Mouse (Mus musculus) heart, postnatal 0 days (tissue): ENCODE measurements around the gene Fbxl3. TPM values are rescaled to one million over a fixed set of nuclear protein-coding genes. Genes with fewer than 3 reads are reported as not detected.

Experiments used
- ATAC-seq: fragments of 200-750 bp; cut with Nextera tagmentation; 2 replicates; pipeline ENCODE4 v1.8.0; 2017; ENCODE audit warnings: low read depth, moderate number of reproducible peaks, moderate library complexity; ENCODE audit not compliant: insufficient read depth
- DNase-seq: peaks from one replicate; pipeline ENCODE4 v3.0.0-alpha.2; 2016; ENCODE audit warnings: low spot score
- H3K27ac ChIP-seq: fragments of 300-500 bp; sonication (generic); 2 replicates; pipeline ENCODE4 v1.5.1; 2014; ENCODE audit warnings: low read depth, mild to moderate bottlenecking
- H3K27me3 ChIP-seq: fragments of 300-500 bp; sonication (generic); 2 replicates; pipeline ENCODE4 v1.6.1; 2014; ENCODE audit warnings: low read length, mixed read lengths; ENCODE audit not compliant: control insufficient read depth, insufficient read depth
- H3K36me3 ChIP-seq: fragments of 300-500 bp; sonication (generic); replicated peaks from 2 replicates; pipeline ENCODE4 v1.6.1; 2014; ENCODE audit warnings: low read length, mixed read lengths; ENCODE audit not compliant: control insufficient read depth, insufficient read depth
- H3K4me1 ChIP-seq: fragments of 300-500 bp; sonication (generic); 2 replicates; pipeline ENCODE4 v1.6.1; 2014; ENCODE audit warnings: antibody characterized with exemption; ENCODE audit not compliant: control insufficient read depth, insufficient read depth
- H3K4me2 ChIP-seq: fragments of 300-500 bp; sonication (generic); 2 replicates; pipeline ENCODE4 v1.6.1; 2014; ENCODE audit warnings: low read depth, mild to moderate bottlenecking, low read length, moderate library complexity
- H3K4me3 ChIP-seq: fragments of 300-500 bp; sonication (generic); 2 replicates; pipeline ENCODE4 v1.5.1; 2014; ENCODE audit warnings: low read depth, low read length
- H3K9ac ChIP-seq: fragments of 300-500 bp; sonication (generic); replicated peaks from 2 replicates; pipeline ENCODE4 v1.6.1; 2014; ENCODE audit warnings: low read depth, low read length, mixed read lengths
- H3K9me3 ChIP-seq: fragments of 300-500 bp; sonication (generic); replicated peaks from 2 replicates; pipeline ENCODE4 v1.6.1; 2016; ENCODE audit warnings: low read length; ENCODE audit not compliant: control insufficient read depth
- CTCF ChIP-seq: IDR thresholded peaks from 2 replicates; pipeline ENCODE4 v1.5.1; 2016; ENCODE audit warnings: antibody characterized with exemption, control low read depth, low read depth
- EP300 ChIP-seq: IDR thresholded peaks from 2 replicates; pipeline ENCODE4 v1.6.1; 2016; ENCODE audit warnings: antibody characterized with exemption, low read depth
- WGBS: fragments of 180-500 bp; shearing (Covaris S2); extraction: QIAGEN DNeasy Blood & Tissue Kit; methylation state at CpG from one replicate; pipeline ENCODE4 v1.1.7; 2014; 5-methylcytosine and 5-hydroxymethylcytosine counted together
- polyA plus RNA-seq: library from polyadenylated mRNA; unstranded; fragments of >200 nt; fragmentation: Nextera tagmentation; extraction: Ambion mirVana; gene quantifications from 2 replicates; pipeline ENCODE4 v1.2.1, GENCODE M21; 2015
- total RNA-seq: library from RNA; depleted of rRNA; stranded (reverse); fragments of >200 nt; gene quantifications from 2 replicates; pipeline ENCODE4 v1.2.3, GENCODE M21; 2014; ENCODE audit warnings: low replicate concordance; rRNA removed

Fbxl3 gene
- total and polyA plus RNA-seq, 2 experiments from 2014 or later, result 17.0 to 99.7 TPM

GRCm38 (mm10) chr14:103033271-103033823 lies 66.0 kb downstream of the Fbxl3 start:
- Histone ChIP-seq H3K27ac (peak overlapping the region; percentile 82), H3K4me3 (no peak overlapping the region), H3K4me2 (no peak overlapping the region), H3K36me3 (no peaks in the 10 kb centered on the region), H3K27me3 (no peaks in the 10 kb centered on the region), H3K4me1 (no peaks in the 10 kb centered on the region), H3K9ac (no peak overlapping the region), H3K9me3 (no peaks in the 10 kb centered on the region)
- DNase-seq, result peak; percentile 43
- peak; percentile 85 for ATAC-seq
- TF ChIP-seq EP300, result no peak; the same call in 1 of the 2 replicates
- TF ChIP-seq CTCF, result no peak
- 61% methylated on average over 10 of the region's 10 CpGs for WGBS

Other genes with a start within 250 kb of the Fbxl3 start
- 28.2 and 32.3 TPM in 2 replicates for gene Kctd12, start 116.9 kb downstream of the Fbxl3 start, total RNA-seq
- 4.6 and 6.4 TPM in 2 replicates for gene Kctd12, start 116.9 kb downstream of the Fbxl3 start, polyA plus RNA-seq
- not detected in 2 replicates for gene Acod1, start 52.6 kb downstream of the Fbxl3 start, total RNA-seq
- 0.07 TPM in 1 of 2 replicates, not detected in the other for gene Acod1, start 52.6 kb downstream of the Fbxl3 start, polyA plus RNA-seq
- gene Cln5, start 29.4 kb downstream of the Fbxl3 start, total RNA-seq, result 14.7 and 17.3 TPM in 2 replicates
- 21.8 and 22.9 TPM in 2 replicates for gene Cln5, start 29.4 kb downstream of the Fbxl3 start, polyA plus RNA-seq
- 15.0 and 20.2 TPM in 2 replicates for gene Mycbp2, start 247.2 kb upstream of the Fbxl3 start, total RNA-seq
- 8.4 and 8.7 TPM in 2 replicates for gene Mycbp2, start 247.2 kb upstream of the Fbxl3 start, polyA plus RNA-seq